Mouse (Mus musculus) layer of hippocampus, adult 8-10 months (tissue): ENCODE results near the gene Slc15a4. TPM values are rescaled to one million over a fixed set of nuclear protein-coding genes. Genes with fewer than 3 reads are reported as not detected.
A peak's percentile ranks its signal among the peaks of the same experiment; 100 is the strongest.

Experiments used
- DNase-seq, 2 experiments: peaks; one replicate each; pipeline ENCODE4 v3.0.0; 2022; ENCODE audit warnings: low spot score in 2 of 2
- total RNA-seq, 4 experiments: library from RNA; stranded (reverse); gene quantifications; 2 replicates each; pipeline ENCODE4 v1.2.4; 2022

Slc15a4 gene
- total RNA-seq = 10 to 100 TPM; 26.1 to 38.4 (median 32.1) TPM

- DNase-seq = peak in 1 of 2 experiments; percentile 28
Observed at GRCm38 (mm10) chr5:127632167-127633145, at the start of gene Slc15a4, which contains the start of gene Glt1d1. TSS of gene Slc15a4 (minus strand) at chr5:127632897. TSS of gene Glt1d1 (plus strand) at chr5:127632262.

GRCm38 (mm10) chr5:127678501-127678900 is 45.8 kb upstream of the Slc15a4 start:
- no peak for DNase-seq

GRCm38 (mm10) chr5:127677561-127677960 is 44.9 kb upstream of the Slc15a4 start:
- no peak for DNase-seq

- no peak for DNase-seq
Observed at GRCm38 (mm10) chr5:127673913-127674312, 41.2 kb upstream of the Slc15a4 start.

GRCm38 (mm10) chr5:127660979-127661378 is 28.3 kb upstream of the Slc15a4 start:
- DNase-seq = no peak

GRCm38 (mm10) chr5:127660267-127660666 is 27.6 kb upstream of the Slc15a4 start:
- DNase-seq = no peak

GRCm38 (mm10) chr5:127659312-127659711 is 26.6 kb upstream of the Slc15a4 start:
- no peak for DNase-seq

- DNase-seq = no peak
Observed at GRCm38 (mm10) chr5:127658257-127658656, 25.6 kb upstream of the Slc15a4 start.

- peak in 1 of 2 experiments; percentile 11 for DNase-seq
Observed at GRCm38 (mm10) chr5:127649077-127649476, 16.4 kb upstream of the Slc15a4 start.

GRCm38 (mm10) chr5:127648046-127648445 is 15.3 kb upstream of the Slc15a4 start:
- DNase-seq = peak in 1 of 2 experiments; percentile 40

GRCm38 (mm10) chr5:127641185-127641958 is 8.7 kb upstream of the Slc15a4 start:
- DNase-seq = peak in 1 of 2 experiments; percentile 12

GRCm38 (mm10) chr5:127640359-127640758 is 7.7 kb upstream of the Slc15a4 start:
- DNase-seq = no peak

GRCm38 (mm10) chr5:127639635-127640034 is 6.9 kb upstream of the Slc15a4 start:
- DNase-seq = no peak

- no peak for DNase-seq
Observed at GRCm38 (mm10) chr5:127639067-127639605, 6.4 kb upstream of the Slc15a4 start.

- no peak for DNase-seq
Observed at GRCm38 (mm10) chr5:127638177-127638576, 5.5 kb upstream of the Slc15a4 start.

GRCm38 (mm10) chr5:127637622-127638021 is 4.9 kb upstream of the Slc15a4 start:
- DNase-seq = no peak

GRCm38 (mm10) chr5:127633666-127634065 is 969 bp upstream of the Slc15a4 start:
- DNase-seq = no peak

GRCm38 (mm10) chr5:127633188-127633587 is 491 bp upstream of the Slc15a4 start:
- no peak for DNase-seq

- no peak for DNase-seq
Observed at GRCm38 (mm10) chr5:127631671-127632070, 1.0 kb downstream of the Slc15a4 start.

GRCm38 (mm10) chr5:127627242-127627641 is 5.5 kb downstream of the Slc15a4 start:
- no peak for DNase-seq

GRCm38 (mm10) chr5:127624427-127625213 is 8.1 kb downstream of the Slc15a4 start:
- DNase-seq = no peak
